Mouse (Mus musculus): ENCODE measurements around the gene Pdp2.
A peak's percentile ranks its signal among the peaks of the same experiment; 100 is the strongest.
"Not testable (repeated sequence)": the region's sequence is repeated elsewhere in the genome, so short reads cannot be mapped to it uniquely, and the experiment has no call there.

Gene Pdp2

DNA sequence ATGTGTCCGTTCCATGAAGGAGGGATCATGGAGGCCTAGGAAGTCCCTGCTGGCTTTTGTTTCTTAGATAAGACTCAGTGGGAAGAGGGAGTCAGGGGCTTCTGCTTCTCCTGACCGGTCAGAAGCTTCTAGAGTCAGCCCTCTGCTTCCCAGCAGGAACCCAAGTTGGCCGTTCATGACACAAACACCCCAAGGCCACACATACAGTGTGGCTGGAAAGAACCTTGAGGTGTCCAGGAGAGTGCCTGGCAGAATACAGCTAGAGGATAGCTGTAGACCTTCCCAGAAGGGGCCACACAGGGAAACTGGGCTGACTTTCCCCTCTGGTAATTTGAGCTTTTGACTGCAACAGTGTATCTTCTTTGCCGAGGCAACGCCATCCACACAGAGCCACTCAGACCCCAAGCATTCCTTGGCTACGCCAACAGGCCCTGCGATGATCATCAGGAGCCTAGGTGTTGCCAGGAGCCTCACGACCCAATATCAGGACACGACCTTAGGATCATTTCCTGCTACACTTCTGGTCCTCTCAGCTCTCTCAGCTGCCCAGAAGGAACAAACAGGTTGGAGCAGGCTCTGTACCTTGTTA, 42.0 kb downstream of the Pdp2 start:
- DNase-seq (ENCODE audit: low read depth), result peak; percentile 38

DNA sequence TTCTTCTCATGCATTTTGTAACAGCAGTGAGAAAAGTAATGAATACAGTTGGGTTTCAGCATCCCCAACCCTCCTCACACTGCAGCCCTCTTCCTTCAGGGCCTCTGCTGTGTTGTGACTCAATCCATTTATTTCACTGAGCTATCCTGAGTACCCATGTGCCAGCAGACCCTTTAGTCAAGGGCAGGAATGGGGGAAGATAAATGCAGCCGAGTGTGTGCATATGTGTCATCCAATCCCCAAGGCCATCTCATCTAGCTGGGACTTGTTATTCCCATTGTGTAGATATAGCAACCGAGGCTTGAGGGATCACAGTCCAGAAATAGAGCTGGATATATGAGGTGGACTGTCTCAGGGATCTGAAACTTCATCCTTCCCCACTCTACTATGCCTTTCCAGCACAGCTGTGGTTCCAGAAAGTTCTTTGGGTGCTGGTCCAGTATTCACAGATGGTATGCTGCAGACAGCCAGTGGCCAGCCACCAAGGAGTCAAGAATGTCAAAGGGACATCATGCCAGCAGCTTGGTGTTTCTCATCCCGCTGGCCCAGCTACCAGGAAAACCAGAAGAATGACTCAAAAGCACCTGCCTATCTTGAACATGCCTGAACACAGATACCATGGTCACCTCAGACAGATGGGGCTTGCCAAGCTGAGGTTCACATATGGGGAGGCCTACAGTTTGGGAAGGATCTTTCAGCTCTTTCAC, 43.9 kb downstream of the Pdp2 start:
- no peak for DNase-seq (ENCODE audit: low read depth)

DNA sequence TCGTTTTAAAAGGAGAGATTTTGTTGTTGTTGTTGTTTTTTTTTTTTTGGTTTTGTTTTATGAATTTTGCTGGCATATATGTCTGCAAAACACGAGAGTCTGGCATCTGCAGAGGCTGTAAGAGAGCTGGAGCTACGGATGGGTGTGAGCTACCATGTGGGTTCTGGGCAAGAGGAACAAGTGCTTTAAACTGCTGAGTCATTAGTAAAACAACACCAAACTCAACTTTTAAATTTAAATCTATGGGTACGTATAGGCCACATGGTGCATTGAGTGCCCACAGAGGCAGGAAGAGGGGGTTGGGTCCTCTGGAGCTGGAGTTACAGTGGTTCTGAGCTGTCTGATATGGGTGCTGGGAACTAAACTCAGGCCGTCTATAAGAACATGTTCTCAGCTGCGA, 46.8 kb downstream of the Pdp2 start:
- no peak for DNase-seq (ENCODE audit: low read depth)

DNA sequence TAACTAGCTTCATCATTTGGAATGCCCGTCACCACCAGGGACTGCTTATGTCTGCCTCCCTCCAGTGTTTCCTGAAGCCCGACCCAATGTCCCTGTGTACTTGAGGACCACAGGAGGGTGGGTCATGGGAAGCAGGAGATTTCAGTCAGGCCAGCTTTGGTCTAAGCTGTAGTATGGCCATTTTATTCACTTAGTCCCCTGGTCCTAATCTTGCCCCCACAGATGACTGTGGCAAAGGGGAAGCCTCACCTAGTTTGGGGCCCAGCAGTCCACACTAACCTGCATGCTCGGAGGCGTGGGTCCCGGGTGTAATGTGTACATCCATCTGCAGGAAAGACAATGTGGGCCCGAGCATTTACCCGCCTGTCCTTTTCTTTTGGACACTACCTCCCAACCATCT, 49.0 kb downstream of the Pdp2 start:
- no peak for DNase-seq (ENCODE audit: low read depth)

DNA sequence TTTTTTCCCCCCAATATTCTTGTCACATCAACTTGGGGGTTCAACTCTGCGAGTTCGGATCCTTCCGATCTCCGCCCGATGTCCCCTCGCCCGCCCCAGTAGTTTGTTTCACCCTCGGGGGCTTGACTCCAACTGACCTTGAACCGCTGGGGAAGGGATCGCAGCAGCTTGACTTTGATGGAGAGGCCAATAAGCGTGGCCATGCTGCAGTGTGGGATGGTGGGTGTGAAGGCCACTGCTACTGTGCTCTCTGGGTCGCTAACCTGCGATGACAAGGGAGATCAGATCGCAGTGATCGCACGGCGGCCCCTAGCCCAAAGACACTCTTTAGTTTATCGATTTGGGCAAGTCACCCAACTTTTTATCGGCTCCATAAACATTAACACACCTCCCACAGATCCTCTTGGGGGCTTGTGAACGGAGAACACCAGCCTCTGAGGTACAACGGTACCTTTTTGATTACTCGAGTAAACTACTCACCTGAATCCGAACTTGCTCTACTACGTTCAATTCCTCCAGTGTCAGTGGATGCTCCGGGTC, 49.6 kb downstream of the Pdp2 start:
- DNase-seq (ENCODE audit: low read depth), result no peak

DNA sequence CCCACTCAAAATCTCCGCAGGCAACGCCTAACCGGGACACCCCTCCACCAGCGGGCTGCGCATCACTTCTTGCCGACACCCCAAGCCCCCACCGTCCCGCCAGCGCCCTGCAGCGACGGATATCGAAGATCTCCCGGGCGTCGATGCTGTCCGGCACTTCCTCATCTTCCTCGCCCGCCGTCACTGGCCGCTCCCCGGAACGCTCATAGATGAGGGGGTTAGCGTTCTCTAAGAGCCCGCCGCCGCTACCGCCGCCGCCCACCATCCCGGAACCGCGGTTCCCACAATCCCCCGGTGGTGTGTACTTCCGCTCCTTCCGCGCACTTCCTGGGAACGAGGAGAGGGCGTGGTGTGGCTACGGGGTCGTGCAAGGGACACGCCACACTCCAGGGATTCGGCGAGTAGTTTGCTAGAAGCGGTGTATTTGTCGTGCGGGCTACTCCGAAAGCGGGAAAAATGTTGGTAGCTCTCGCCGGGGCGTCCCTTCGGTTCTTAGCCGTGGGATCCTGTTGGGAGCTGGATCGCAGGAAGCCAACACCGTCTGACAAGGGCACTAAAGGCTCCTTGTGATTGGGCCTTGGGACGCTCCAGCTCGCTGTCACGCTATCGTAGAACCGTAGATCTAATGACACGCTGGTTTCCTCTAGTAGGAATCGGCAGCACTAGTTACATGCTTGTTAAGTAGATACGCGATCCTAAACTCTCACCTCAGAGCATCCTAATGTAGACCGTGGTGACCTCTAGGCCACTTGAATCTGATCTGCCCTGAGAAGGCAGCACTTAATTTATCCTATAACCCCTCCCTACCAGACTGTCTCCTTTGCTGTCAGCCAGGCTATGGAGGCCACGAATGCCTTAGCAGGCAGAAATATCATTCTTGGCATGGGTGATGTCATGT, 50.4 kb downstream of the Pdp2 start, which contains the start of gene Ciao2b:
Gene Ciao2b, minus strand, starts transcription at position 540 of the 898 bp plus-strand sequence.
- DNase-seq (ENCODE audit: low read depth), result peak; percentile 90

DNA sequence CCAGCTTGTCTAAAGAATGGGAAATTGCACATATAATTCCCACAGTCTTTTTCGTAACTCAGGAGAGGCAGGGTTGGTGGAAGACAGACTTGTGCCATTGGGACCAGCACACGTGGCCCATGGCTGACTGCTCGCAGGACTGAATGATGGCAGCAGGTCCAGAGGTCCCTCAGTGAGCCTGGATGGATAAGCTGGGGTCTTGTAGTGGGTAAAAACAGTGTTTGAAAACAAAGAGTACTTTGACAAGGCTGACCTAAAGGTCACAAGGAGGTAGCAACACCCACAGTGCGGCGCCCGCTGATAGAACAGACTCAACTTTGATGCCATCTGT, 51.0 kb downstream of the Pdp2 start:
- no peak for DNase-seq (ENCODE audit: low read depth)

DNA sequence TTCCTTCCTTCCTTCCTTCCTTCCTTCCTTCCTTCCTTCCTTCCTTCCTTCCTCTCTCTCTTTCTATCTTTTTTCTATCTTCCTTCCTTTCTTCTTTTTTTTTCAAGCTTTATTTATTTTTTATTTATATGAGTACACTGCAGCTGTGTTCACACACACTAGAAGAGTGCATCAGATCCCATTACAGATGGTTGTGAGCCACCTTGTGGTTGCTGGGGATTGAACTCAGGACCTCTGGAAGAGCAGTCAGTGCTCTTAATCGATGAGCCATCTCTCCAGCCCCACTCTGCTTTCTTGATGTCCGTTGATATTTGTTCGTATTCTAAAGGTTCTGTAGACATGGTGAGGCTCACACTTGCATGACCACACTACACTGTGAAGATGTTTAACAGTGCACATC, 52.9 kb downstream of the Pdp2 start:
- DNase-seq (ENCODE audit: low read depth), result not testable (repeated sequence)

Data from NIH3T3 (cell line).